Mouse (Mus musculus): Measurements from ENCODE around the gene Tmem205. TPM values are rescaled to one million over a fixed set of nuclear protein-coding genes. Genes with fewer than 3 reads are reported as not detected.

The Tmem205 gene
- total RNA-seq, 2 experiments from 2014 or later: 39.4 to 46.2 TPM

DNA sequence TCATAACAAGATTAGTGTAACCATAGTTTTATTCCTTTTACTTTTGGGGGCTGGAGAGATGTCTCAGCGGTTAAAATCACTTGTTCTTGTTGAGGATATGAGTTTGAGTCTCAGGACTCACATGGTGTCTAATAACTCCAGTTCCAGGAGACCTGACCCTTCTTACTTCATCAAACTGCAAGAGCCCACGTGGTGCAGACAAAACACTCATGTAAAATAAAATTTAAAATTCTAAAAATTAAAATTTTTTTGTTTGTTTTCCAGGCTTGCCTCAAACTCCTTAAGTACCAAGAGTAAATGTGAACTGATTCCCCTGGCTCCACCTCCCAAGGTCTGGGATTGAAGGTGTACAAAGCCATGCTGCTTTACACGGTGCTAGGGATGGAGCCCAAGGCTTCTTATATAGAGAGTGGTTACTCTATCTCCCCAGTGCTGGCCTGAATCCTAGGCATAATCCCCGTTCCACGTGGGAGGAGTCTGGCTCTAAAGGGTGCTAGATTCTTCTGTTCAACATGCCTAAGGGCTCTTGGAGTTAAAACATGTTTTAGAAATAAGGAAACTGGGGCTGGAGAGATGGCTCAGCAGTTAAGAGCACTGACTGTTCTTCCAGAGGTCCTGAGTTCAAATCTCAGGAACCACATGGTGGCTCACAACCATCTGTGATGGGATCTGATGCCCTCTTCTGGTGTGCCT lies 8.5 kb downstream of the Tmem205 start:
- no peak for DNase-seq (ENCODE audit: low spot score)
- intact Hi-C loops (cut with DNase I): no loop called here

DNA sequence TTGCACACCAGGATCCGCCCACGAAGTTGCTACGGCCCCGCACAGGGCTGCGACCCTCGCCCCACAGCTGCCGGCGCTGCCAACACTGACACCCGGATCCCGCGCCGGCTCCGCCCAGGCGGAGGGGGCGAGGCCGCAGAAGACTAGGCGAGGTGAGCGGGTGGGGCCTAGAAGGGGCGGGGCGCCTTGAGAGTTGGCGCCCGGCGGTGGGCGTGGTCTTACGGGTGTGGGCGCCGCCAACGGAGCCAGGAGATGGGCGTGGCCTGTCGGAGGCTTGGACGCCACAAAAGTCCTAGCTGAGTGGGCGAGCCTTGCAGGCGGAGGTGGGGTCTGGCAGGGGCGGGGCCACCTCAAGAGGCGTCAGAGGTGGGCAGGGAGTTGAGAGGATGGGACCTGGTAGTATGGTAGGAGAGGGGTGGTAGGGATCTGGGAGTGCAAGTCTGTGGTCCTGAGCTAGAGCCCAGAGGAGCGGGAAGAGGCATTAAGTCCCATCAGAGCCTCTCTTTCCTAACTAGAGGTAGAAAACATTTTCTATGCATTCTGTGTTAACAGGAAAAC lies 9.2 kb downstream of the Tmem205 start, which contains the start of gene Rab3d:
Gene Rab3d, minus strand, starts transcription at position 158 of the 558 bp plus-strand sequence.
- intact Hi-C loops (cut with DNase I): no loop called here
- peak; percentile 91 for DNase-seq (ENCODE audit: low spot score)

DNA sequence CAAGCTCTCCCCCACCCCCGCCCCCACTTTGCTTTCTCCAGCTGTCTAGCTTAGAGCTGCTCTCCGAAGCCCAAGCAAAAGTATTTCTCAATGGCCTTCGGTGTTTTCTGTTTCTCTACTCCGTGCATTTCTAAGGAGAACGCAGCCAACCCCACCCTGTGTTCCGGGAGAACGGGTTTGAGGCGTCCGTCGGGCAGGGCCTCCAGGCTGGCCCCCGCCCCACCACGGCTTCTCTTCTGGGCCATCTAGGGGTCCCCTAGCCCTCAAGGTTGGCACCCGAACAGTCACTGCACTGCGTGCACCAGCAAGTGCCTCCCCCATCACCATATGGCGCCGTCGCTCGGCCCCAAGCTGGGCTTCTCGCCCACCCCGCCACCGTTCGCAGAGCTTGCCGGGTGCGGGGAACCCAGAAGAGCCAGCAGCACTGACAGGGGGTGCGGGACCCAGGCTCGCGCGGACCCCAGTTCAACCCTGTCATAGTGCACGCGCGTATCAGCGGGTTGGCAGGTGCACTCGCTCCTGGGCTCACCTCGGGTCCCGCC lies 9.8 kb downstream of the Tmem205 start:
- DNase-seq (ENCODE audit: low spot score): no peak
- intact Hi-C loops (cut with DNase I): no loop called here

DNA sequence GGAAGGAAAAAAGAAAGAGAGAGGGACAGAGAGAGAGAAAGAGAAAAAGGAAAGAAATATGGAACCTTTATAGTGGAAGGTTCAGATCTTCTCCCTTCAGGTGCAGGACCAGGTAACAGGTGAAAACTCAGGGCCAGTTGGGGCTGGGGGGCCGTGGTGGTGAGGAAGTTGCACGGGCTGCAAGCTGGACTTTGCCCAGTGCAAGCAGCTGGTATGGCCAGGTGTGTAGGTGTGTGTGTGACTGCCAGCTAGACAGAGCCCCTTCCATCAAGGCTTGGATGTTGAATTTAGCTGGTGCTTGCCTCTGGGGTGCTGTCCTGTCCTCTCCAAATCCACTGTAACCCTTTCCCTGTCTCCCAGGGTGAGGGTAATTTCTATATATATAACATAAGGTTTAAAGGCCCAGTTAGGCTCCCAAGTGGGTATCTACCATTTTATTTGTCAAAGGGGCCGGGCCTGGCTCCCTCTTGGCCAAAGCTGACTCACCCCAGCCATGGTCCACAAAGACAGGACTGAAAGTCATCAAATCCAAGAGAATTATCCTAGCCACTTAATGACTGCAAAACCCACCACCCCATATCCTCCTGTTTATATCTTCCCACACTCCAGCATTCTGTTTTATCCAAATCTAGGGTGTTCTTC lies 10.4 kb downstream of the Tmem205 start:
- no peak for DNase-seq (ENCODE audit: low spot score)
- intact Hi-C loops (cut with DNase I): no loop called here

DNA sequence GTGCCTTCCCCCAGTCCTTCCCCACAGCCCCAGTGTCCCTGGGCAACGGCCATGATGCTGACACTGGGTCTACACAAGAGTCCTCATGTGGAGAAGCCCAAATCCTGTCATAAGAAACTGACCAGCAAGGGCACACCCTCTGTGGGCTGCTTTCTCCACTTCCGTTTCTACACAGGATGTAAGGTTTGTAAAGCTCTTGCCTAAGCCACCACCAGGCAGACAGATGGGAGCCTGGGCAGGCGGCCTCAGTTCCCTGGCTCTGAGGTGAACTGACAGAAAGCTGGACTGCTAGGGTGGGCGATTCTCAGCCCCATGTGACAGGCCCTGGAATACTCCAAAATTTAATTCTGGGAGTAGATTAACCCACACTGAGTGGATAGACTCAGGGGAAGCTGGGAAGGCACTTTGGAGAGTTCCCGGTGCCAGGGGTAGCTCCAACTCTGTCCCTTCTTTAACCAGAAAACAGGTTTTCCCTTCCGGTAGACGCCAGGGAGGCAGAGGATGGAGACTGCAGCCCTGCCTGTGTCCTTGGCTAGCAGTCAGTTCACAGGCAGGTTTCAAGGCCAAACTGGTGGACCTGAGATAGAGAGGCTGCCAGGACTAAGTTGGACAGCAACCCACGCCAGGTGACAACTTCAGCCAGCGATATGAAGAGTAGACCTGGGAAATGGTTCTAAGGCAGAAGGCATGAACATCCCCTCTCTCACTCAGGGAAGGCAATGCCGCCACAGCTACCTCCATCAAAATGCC lies 17.7 kb downstream of the Tmem205 start:
- intact Hi-C loops (cut with DNase I): no loop called here

DNA sequence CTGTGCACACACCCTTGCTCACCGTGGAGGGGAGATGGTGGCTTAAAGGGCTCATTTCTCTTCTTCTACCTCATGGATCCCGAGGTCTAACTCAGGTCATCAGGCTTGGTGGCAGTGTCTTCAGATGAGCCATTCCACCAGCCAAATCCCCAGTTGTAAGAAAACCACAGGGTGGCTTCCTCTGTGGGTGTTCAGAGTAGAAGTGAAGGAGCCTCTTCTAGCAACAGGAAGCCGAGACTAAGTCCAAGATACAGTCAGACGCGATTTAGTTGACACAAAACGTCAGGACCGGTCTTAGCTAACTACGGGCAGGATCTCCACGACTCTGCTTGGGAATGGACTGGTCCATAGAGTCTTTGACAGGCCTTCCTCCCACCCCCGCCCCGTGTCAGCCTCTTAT lies 19.1 kb downstream of the Tmem205 start:
- DNase-seq (ENCODE audit: low spot score): no peak
- intact Hi-C loops (cut with DNase I): no loop called here

More for the DNA sequence above, 17.7 kb downstream of the Tmem205 start:
- DNase-seq (ENCODE audit: low spot score): no peak

DNA sequence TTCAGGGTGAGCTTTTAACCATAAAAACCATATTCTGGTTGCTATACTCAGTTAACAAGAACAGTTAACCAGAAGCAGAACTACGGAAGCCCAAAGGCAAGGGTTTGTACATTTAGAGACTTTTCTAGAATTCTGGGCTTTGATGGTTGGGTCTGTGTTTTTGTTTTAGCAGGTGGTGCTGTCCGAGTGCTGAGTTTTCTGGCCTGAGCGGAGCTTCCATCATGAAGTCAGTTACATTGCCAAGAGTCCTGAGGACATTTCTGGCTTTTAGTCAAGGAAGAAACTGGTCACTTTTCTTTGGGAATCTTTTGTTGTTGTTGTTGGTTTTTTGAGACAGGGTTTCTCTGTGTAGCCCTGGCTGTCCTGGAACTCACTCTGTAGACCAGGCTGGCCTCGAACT lies 23.3 kb downstream of the Tmem205 start:
- DNase-seq (ENCODE audit: low spot score): no peak
- intact Hi-C loops (cut with DNase I): no loop called here

DNA sequence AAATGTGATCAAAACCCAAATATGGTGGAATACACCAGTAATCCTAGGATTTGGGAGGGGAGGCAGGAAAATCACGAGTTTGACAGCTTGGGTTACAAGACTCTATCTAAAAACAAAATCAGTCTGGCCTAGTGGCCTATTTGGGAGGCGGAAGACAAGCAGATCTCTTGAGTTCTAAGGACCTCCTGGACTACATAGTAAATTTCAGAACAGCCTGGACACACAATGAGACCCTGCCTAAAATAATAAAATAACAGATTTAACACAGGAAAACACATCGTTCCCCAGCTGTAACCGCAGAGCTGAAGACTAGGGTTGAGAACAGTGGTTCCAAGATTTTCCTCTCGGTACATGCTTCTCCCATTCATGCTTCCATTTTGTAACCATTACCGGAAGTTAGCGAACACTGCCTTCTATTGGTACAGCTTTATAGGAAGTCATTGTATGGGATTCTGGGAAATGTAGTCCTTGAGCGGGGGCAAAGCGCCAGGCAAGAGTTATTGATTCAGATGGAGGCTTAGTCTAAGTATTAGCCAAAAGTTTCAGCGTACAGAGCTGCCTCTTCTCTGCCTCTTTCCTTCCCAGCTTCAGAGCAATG lies 26.0 kb downstream of the Tmem205 start:
- intact Hi-C loops (cut with DNase I): no loop called here
- no peak for DNase-seq (ENCODE audit: low spot score)

DNA sequence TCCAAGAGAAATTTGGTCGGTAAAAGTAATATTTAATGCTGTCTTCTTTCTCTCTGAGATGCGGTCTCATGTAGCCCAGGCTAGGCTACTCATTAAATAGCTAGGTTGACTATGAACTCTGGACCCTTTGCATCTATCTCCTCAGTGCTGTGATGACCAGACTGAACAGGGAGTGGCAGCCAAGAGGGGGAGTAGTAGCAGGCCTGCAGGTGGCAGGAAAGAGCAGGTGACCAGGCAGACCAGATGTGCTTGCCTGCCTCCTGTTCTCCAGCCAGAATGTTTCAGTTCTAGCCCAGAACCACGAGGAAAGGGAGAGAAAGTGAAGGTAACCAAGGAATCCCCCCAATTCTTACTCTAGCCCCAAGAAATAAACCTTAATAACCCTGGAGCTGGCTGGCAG lies 38.1 kb downstream of the Tmem205 start:
- intact Hi-C loops (cut with DNase I): no loop called here
- no peak for DNase-seq (ENCODE audit: low spot score)

DNA sequence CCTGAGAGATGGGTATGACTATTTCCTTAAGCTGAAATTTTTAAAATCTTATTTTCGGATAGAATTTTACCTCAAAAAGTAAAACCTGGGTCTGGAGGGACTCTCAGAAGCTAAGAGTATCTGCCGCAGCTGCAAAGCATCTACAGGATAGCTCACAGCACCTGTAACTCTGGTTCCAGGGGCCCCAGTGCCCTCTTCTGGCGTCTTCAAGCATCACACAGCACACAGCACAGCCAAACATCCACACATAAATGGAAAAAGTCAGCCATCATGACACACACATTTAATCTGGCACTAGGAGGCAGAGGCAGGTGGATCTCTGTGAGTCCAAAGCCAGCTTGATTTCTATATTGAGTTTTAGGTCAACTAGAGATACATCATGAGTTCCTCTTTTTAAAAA lies 50.8 kb downstream of the Tmem205 start:
- intact Hi-C loops (cut with DNase I): no loop called here
- DNase-seq (ENCODE audit: low spot score): no peak

DNA sequence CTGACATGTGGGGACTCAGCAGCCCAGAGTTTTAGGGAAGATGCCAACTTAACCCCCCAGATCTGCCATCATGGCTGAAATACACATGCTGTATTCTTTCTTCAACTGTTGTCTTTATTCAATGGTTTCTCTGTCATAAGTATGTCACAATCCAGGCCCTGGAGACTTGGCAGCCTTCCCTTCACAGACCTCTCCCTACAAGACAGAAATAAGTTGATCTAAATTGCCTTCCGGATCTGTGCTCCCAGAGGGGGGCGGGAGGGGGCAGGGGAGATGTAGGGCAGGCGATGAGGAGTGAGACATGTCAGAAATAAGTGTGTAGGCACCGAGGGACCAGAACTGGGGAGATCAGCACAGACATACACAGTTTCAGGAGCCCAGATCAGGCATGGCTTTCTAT lies 55.2 kb downstream of the Tmem205 start:
- intact Hi-C loops (cut with DNase I): loop anchor here (5.0 kb wide), 2 partner anchors 175 to 190 kb away; no protein-coding TSS in a partner anchor
- DNase-seq (ENCODE audit: low spot score): no peak

Other genes starting within 250 kb of the Tmem205 start
- gene Ldlr, start 204.1 kb downstream of the Tmem205 start, total RNA-seq (2021): 1 to 10 TPM; 2.7 to 3.1 TPM
- 1 to 10 TPM; 3.2 to 4.0 TPM for gene Spc24, start 167.3 kb downstream of the Tmem205 start, total RNA-seq (2021)
- 10 to 100 TPM; 52.5 to 58.0 TPM for gene Kank2, start 128.8 kb downstream of the Tmem205 start, total RNA-seq (2021)
- gene Angptl8, start 92.0 kb downstream of the Tmem205 start, total RNA-seq (2021): not detected
- 10 to 100 TPM; 34.9 to 36.9 TPM for gene Dock6, start 74.9 kb downstream of the Tmem205 start, total RNA-seq (2021)
- 10 to 100 TPM in 1 of 2 experiments, 1 to 10 TPM in 1; 9.2 to 12.1 TPM for gene Rab3d, start 9.4 kb downstream of the Tmem205 start, total RNA-seq (2021)
- 1 to 10 TPM; 1.8 to 2.8 TPM for gene Ccdc159, start 85 bp downstream of the Tmem205 start, total RNA-seq (2021)
- 1 to 10 TPM; 1.5 to 2.0 TPM for gene Plppr2, start 9.5 kb upstream of the Tmem205 start, total RNA-seq (2021)
- gene Swsap1, start 28.2 kb upstream of the Tmem205 start, total RNA-seq (2021): 1 to 10 TPM; 5.8 to 7.4 TPM
- gene Epor, start 36.0 kb upstream of the Tmem205 start, total RNA-seq (2021): 1 to 10 TPM in 1 of 2 experiments, under 1 TPM in 1; 0.83 to 1.6 TPM
- gene Rgl3, start 61.9 kb upstream of the Tmem205 start, total RNA-seq (2021): 1 to 10 TPM; 2.0 to 3.2 TPM
- not detected for gene Ccdc151, start 75.1 kb upstream of the Tmem205 start, total RNA-seq (2021)
- 10 to 100 TPM; 63.0 to 71.8 TPM for gene Prkcsh, start 75.2 kb upstream of the Tmem205 start, total RNA-seq (2021)
- gene Elavl3, start 124.5 kb upstream of the Tmem205 start, total RNA-seq (2021): under 1 TPM; 0.21 to 0.50 TPM
- gene Gm49318, start 143.7 kb upstream of the Tmem205 start, total RNA-seq (2021): not detected
- 1 to 10 TPM; 4.0 to 4.3 TPM for gene Zfp653, start 143.8 kb upstream of the Tmem205 start, total RNA-seq (2021)
- gene Ecsit, start 157.9 kb upstream of the Tmem205 start, total RNA-seq (2021): 100 to 1,000 TPM; 103 TPM
- 10 to 100 TPM in 1 of 2 experiments, 1 to 10 TPM in 1; 7.6 to 10.4 TPM for gene Cnn1, start 171.7 kb upstream of the Tmem205 start, total RNA-seq (2021)
- 10 to 100 TPM; 36.8 to 39.8 TPM for gene Elof1, start 189.6 kb upstream of the Tmem205 start, total RNA-seq (2021)
- 1 to 10 TPM; 1.6 to 3.5 TPM for gene Acp5, start 208.2 kb upstream of the Tmem205 start, total RNA-seq (2021)
- gene Pigyl, start 229.3 kb upstream of the Tmem205 start, total RNA-seq (2021): 10 to 100 TPM; 50.3 to 52.6 TPM

All from heart, postnatal 25 days (tissue).